Mouse (Mus musculus) bone marrow, adult 2 months (tissue): ENCODE data around the gene Pmepa1.

ENCODE experiments used
- CTCF ChIP-seq: fragments of 200-500 bp; IDR thresholded peaks from 2 replicates; pipeline ENCODE4 v1.5.1; 2011; ENCODE audit warnings: low read length, control low read depth; ENCODE audit not compliant: control insufficient read depth, insufficient read depth
- POLR2A ChIP-seq: fragments of 200-500 bp; IDR thresholded peaks from 2 replicates; pipeline ENCODE4 v1.6.1; 2011; ENCODE audit warnings: low read depth, mild to moderate bottlenecking, control low read depth, low read length, borderline replicate concordance; ENCODE audit not compliant: control insufficient read depth

DNA sequence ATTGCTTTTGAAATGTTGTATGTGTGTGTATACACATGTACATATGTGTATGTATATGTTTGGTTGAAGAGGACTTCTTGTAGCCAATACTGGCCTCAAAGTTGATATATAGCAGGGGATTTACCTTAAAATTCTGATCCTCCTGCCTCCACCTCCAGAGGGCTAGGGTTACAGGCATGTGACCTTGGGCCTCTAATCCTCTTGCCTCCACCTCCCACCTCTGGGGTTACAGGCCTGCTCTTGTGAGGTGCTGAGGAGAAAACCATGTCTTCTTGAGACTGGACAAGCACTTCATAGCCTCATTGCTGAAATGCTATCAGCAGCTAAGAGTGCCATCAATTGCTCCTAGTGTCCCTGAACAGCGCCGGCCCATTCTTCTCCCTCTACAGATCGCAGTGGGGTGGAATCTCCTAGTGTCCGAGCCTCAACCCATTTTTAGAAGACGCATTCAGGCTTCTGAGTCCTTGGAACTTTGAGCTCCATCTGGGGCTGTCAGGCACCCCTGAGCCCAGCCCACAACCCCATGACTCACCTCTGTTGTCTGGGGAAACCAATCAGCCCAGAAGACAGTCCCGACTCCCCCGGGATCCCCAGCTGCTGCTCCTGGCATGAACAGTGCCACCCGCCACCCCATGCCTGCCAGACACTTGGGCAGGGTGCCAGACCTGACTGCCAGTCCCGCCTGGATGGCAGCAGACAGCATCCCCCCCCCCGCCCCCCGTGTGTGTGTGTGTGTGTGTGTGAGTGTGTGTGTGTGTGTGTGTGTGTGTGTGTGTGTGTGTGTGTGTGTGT is 30.6 kb upstream of the Pmepa1 start:
- TF ChIP-seq CTCF = no peak
- TF ChIP-seq POLR2A = no peak
